In genomic region chr16:48214976-48215375, GRCm38 (mm10) we compare ENCODE assay signal across 16 mouse cellular contexts.
"Had no signal": no experiment of that assay in that cellular context is flagged by ENCODE, and none has a peak within 500 bp of the region (broad histone marks: within the 10 kb centered on the region; RNA-seq: fewer than 3 reads in every experiment).

No protein-coding gene starts in this region.

- H3K27ac ChIP-seq: intestine, embryonic 15.5 days; left cerebral cortex, adult 2 months; limb, embryonic 12.5 days; liver, embryonic 13.5 days; lung, embryonic 15.5 days; macrophage; midbrain, embryonic 15.5 days; neural tube, embryonic 12.5 days; stomach, embryonic 15.5 days had no signal

- H3K36me3 ChIP-seq: intestine, embryonic 15.5 days; limb, embryonic 12.5 days; liver, embryonic 13.5 days; lung, embryonic 15.5 days; midbrain, embryonic 15.5 days; neural tube, embryonic 12.5 days; stomach, embryonic 15.5 days had no signal

- H3K4me2 ChIP-seq: intestine, embryonic 15.5 days; limb, embryonic 12.5 days; liver, embryonic 13.5 days; lung, embryonic 15.5 days; midbrain, embryonic 11.5 days; midbrain, embryonic 15.5 days; neural tube, embryonic 12.5 days; stomach, embryonic 15.5 days had no signal

- ATAC-seq: intestine, embryonic 15.5 days; liver, postnatal 0 days; midbrain, embryonic 15.5 days had no signal

- H3K4me3 ChIP-seq: intestine, embryonic 15.5 days; left cerebral cortex, adult 2 months; limb, embryonic 12.5 days; liver, embryonic 13.5 days; lung, embryonic 15.5 days; megakaryocyte, embryonic 14.5 days; midbrain, embryonic 15.5 days; neural tube, embryonic 12.5 days; stomach, embryonic 15.5 days had no signal

- H3K9me3 ChIP-seq: intestine, embryonic 15.5 days; limb, embryonic 12.5 days; liver, embryonic 13.5 days; lung, embryonic 15.5 days; megakaryocyte, embryonic 14.5 days; midbrain, embryonic 15.5 days; neural tube, embryonic 12.5 days; stomach, embryonic 15.5 days had no signal

- H3K27me3 ChIP-seq: intestine, embryonic 15.5 days; limb, embryonic 12.5 days; liver, embryonic 13.5 days; lung, embryonic 15.5 days; megakaryocyte, embryonic 14.5 days; midbrain, embryonic 15.5 days; neural tube, embryonic 12.5 days; stomach, embryonic 15.5 days had no signal

- H3K9ac ChIP-seq: intestine, embryonic 15.5 days; limb, embryonic 12.5 days; liver, embryonic 13.5 days; liver, postnatal 0 days; lung, embryonic 15.5 days; midbrain, embryonic 15.5 days; neural tube, embryonic 12.5 days; stomach, embryonic 15.5 days had no signal

- H3K4me1 ChIP-seq: intestine, embryonic 15.5 days; limb, embryonic 12.5 days; liver, embryonic 13.5 days; lung, embryonic 15.5 days; megakaryocyte, embryonic 14.5 days; midbrain, embryonic 15.5 days; neural tube, embryonic 12.5 days; stomach, embryonic 15.5 days had no signal

- DNase-seq: liver; liver, embryonic 13.5 days; liver, postnatal 0 days; lung, postnatal 14 days; thymus, adult 2 months; thymus, postnatal 25 days had no signal
